Mouse (Mus musculus) yolk sac, embryonic 10.5 days (tissue): ENCODE results near the gene 1700028K03Rik.
A peak's percentile ranks its signal among the peaks of the same experiment; 100 is the strongest.

Experiments used
- DNase-seq: peaks from one replicate; pipeline ENCODE4 v3.0.0-alpha.2; 2017; ENCODE audit warnings: low spot score

1700028K03Rik gene

GRCm38 (mm10) chr5:107545927-107546326 is 11.4 kb downstream of the 1700028K03Rik start:
- DNase-seq = no peak

- DNase-seq = no peak
These were observed 13.4 kb downstream of the 1700028K03Rik start for GRCm38 (mm10) chr5:107547955-107548354.

GRCm38 (mm10) chr5:107548444-107548843 is 13.9 kb downstream of the 1700028K03Rik start:
- no peak for DNase-seq

GRCm38 (mm10) chr5:107554336-107554735 is 19.8 kb downstream of the 1700028K03Rik start:
- no peak for DNase-seq

GRCm38 (mm10) chr5:107556969-107557368 is 22.5 kb downstream of the 1700028K03Rik start:
- DNase-seq = no peak

GRCm38 (mm10) chr5:107569148-107569547 is 34.6 kb downstream of the 1700028K03Rik start:
- no peak for DNase-seq

GRCm38 (mm10) chr5:107597301-107598077 is 63.0 kb downstream of the 1700028K03Rik start, which contains the start of the genes Rpap2 and Glmn:
Gene Rpap2 (plus strand): TSS chr5:107597373.
Gene Glmn (minus strand): TSS chr5:107597888.
- peak; percentile 94 for DNase-seq

- no peak for DNase-seq
These were observed 63.9 kb downstream of the 1700028K03Rik start for GRCm38 (mm10) chr5:107598380-107598779.
